Mouse (Mus musculus) liver, postnatal 0 days (tissue): ENCODE measurements around the gene Map2k5.

Experiments used
- CTCF ChIP-seq: sonication (generic); IDR thresholded peaks from 2 replicates; pipeline ENCODE4 v1.5.1; 2016; ENCODE audit warnings: antibody characterized with exemption, low read depth
- EP300 ChIP-seq: IDR thresholded peaks from 2 replicates; pipeline ENCODE4 v1.6.1; 2016; ENCODE audit warnings: antibody characterized with exemption, low read depth, mild to moderate bottlenecking

GRCm38 (mm10) chr9:63135801-63136200 lies 241.9 kb downstream of the Map2k5 start:
- no peak for TF ChIP-seq EP300
- peak; percentile 74 for TF ChIP-seq CTCF
